Mouse (Mus musculus): ENCODE results near the gene Hsd17b14.

Hsd17b14 gene

DNA sequence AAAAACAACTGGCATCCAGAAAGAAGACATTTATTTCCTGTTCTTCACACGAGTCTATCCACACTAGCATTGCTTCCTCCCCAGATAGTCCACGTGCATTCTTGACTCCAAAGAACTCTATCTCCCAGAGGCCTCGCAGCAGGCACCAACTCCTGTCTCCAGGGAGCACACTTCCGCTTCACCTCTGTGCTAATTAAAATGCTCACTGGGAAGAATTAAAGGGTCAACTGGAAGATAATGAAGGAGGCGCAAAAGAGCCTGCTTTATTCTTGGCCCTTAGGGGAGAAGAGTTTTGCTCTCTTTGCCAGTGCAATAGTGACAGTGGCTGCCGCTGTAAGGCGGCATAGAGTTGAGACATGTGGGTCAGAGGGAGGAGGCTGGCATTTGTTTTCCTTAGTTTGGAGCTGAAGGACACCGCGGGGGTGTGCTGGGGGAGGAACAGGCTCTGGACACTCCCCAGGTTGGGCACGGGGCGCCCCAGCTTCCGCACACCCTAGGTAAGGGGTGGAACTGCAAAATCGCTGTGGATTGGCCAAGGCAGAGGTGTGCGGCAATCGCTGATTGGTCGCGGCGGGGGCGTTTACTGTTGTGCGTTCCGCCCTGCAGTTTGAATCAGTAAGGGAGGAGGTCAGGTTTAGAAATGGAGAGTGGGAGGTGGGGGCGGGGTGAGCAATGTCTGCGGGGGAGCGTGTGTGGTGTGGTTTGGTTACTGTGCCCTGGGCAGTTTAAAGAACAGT, 13.3 kb downstream of the Hsd17b14 start:
- peak; percentile 93 for DNase-seq

DNA sequence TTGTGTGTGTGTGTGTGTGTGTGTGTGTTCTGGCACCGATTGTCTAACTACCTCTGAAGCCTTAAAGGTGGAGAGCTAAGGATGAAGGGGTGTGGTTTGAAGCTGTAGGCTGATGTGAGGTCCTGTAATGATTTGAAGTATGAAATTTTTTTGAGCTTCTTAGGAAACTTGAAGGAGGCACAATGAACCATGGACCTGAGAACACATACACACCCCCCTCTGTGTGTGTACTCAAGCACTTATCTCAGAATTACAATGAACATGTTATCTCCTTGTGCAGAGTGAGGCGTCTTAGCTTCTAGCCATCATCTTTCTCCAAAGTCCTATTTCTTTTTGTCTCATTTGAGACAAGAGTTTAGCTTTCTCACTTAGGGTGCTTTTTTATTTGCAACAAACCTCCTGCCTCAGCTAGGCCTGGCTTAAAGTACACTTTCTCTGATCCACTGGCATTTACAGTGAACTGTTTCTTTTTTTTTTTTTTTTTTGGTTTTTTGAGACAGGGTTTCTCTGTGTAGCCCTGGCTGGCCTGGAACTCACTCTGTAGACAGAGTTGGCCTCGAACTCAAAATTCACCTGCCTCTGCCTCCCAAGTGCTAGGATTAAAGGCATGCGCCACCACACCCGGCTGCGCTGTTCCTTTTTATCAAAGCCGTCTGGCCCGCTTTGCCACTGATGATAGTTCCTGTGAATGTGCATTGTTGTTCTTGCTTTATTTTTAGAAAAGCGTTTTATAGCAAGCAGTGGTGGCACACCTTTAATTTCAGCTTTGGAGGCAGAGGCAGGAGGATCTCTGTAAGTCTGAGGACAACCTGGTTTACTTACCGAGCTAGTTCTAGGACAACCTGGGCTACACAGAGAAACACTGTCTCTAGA, 14.1 kb downstream of the Hsd17b14 start:
- DNase-seq: no peak

DNA sequence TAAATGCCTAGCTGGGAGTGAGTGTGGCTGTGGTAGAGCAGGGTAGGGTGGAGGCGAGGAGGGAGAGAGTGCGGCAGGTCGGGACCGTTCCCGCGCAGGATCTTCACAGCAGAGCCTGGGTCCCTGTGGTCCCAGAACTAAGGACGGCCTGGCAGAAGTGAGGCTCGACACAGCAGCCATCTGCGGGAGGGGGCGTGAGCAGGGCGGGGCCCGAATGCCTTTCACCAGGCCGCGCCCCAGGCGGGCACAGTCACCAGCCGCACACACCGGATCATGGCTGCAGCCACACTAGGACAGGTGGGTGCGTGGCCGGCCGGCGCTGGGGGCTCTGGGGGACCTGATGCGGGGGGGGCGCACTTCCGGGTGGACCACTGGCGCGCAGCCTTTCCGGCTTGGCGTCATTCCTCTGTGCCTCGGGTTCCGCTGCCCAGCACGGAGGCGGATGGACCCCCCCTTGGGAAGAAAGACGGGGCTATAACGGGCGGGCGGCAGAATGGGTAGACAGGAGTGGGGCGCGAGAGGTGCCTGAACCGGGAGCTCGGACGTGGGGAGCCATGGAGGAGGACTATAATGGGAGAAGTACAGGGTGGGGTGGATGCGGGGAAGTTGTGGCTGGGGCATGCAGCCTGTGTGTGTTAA, 15.5 kb downstream of the Hsd17b14 start, which contains the start of gene Bcat2:
Bcat2 (plus strand) TSS at position 51 of the 639 bp plus-strand sequence.
- peak; percentile 85 for DNase-seq

DNA sequence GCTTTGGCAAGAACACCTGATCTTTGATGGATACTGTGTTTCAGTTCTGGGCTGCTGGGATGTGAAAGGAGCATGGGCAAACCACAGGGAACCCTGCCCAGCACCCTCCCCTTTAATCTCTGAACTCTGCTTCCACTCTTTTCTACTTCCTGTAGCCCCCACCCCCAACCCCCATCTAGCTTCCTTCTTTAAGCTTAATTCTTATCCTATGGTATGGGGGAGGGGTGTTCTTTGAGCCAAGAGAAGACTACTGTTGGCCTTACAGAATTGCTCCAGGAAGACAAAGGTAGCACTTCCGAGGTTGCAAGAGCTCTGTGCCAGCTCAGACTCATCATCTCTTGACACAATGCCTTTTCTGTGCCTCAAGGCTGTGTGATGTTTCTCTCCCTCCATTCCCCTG, 17.3 kb downstream of the Hsd17b14 start:
- peak; percentile 60 for DNase-seq

DNA sequence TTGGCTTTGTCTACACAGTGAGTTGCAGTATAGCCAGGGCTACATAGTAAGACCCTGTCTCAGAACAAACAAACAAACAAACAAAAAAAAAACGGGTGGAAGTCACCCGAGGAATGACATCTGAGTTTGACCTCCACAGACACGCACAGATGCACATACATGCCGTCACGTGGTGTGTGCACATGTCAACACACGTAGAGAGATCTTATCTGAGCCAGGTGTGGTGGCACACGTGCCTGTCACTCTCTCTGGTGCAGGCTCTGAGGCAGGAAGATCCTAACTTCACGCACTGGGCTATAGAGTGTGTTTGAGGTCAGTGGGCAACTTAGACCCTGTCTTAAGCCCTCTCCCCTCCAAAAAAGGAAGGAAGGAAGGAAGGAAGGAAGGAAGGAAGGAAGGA, 19.3 kb downstream of the Hsd17b14 start:
- peak; percentile 78 for DNase-seq

DNA sequence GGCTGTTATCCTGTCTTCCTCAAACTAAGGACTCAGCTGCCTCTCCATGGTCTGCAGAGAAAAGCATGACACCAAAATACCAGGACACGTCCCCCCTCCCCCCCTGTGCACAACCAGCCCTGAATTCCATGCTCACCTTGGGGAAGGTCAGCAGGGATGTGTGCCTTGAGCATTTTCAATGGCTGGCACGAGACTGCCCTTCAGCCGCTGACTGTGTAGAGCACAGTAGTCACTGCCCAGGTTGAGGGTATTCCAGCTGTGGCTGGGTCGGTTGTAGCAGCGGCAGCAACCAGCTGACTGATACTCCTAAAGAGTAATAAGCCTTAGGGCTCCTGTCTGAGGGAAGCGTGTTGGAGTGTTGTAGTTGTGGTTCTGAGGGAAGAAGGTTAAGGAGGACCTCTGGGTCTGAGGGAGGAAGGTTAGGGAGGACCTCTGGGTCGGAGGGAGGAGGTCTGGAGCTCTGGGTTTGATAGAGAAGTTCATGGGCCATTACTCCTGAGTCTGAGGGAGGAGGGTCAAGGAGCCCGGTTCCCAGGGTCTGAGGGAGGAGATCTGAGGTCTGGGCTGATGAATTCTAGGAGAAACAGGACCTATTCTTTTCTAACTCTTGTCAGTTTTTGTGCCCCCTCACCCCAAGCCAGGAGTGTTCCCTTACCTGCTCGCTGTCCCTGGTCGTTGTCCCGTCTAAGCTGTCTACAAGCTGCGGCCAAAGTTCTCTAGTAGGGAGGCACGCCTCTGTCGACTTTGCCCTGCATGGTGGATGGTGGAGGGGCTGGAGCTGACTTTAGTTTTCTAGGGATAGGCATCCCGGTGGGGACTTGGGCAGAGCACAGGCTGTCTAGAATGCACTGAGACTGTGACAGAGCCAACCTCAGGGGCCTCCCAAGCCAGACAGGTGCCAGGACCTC, 20.0 kb downstream of the Hsd17b14 start:
- DNase-seq: no peak

DNA sequence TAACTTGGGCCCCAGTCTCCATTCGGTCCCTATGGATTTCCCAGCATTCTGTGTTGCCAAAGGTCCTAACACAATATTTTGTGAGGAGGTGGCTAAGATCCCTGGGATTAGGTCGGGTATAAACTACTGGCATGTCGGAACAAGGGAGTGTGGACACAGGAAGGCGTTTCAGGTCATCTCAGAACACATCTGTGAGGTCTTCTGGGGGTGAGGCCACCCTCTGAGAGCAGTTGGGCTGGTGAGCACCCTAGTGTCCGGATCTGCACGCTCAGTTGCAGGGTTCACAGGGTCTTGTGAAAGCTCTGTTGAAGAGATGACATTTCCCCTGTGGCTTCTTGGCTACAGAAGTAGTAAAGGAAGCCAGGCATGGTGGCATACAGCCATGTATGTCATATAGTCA, 31.2 kb downstream of the Hsd17b14 start:
- no peak for DNase-seq

DNA sequence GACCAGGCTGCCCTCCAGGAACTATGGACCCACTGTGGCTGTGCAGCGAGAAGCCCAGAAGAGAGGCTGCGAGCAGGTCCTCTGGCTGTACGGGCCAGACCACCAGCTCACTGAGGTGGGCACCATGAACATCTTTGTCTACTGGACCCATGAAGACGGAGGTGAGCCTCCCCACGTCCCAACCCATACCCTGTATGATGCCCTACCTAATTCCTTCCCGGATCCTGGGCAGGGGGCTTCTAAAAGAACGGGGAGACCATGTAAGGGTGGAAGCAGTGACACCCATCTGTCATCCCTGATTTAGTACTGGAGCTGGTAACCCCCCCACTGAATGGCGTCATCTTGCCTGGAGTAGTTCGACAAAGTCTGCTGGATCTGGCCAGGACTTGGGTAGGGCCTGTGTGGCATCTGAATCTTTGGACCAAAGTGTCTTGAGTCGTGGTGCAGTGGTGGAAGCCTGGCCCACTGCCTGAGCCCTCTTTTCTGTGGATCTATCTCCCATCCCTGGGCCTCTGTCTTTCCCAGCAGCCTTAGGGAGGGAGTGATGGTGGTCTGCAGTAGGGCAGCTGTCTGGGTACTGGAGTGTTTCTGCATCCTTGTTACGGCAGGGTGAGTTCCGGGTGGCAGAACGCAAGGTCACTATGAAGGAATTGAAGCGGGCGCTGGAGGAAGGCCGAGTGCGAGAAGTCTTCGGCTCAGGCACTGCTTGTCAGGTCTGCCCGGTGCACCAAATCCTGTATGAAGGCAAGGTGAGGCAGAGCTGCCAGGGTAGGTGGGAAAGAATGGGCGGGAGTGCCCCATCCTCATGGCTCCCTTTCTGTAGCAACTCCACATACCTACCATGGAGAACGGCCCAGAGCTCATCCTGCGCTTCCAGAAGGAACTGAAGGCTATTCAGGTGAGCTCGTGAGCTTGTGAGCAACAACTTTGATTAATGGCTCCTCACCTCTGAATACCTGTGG, 33.2 kb downstream of the Hsd17b14 start:
- DNase-seq: no peak

DNA sequence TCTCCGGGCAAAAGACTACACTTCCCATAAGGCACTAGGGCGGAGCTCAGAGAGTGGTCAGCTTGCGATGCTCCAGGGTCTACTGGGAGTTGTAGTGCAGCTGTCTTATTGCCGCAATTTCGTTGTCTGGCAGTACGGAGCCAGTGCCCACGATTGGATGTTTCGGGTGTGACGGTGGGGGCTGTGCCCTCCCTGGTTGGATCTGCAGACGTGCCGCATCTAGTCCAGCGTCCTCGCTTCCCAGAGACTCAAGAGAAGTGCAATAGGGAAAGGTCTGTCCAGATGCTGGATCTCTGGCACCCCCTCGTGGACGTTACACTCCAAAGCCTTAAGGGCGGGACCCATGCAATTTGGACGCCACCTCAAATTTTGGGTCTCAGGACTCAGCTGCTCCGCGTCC, 34.5 kb downstream of the Hsd17b14 start:
- DNase-seq: peak; percentile 84

DNA sequence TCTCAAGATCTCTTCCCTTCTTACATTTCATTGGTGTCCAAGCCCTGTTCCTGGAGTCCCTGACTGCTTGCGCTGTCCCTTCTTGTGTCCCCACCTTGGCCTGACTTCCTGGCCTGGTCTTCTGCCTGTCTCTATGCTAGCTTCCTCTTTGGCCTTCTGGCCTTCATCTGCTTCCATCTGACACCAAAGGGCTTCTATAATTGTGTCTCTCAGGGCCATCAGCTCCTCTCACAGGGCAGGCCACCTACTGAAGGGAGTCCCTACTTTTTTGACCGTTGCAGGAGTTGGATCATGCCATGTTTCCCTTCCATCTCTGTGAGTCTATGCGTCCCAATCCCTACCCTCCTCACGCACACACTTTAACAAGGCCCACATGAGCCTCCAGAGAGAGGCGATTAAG, 35.2 kb downstream of the Hsd17b14 start:
- no peak for DNase-seq

DNA sequence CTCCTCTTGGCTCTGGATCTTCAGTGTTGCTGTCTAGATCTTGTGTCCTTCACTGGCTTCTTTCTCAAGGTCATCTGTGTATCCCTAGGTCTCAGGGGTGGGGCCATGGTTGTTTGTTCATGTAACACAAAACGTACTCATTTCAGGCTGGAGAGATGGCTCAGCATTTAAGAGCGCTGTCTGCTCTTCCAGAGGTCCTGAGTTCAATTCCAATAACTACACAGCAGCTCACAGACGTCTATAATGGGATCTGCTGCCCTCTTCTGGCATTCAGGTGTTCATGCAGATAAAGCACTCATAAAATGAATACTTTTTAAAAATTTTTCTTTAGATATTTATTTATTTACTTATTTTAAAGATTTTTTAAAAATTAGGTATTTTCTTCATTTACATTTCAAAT, 36.2 kb downstream of the Hsd17b14 start:
- no peak for DNase-seq

DNA sequence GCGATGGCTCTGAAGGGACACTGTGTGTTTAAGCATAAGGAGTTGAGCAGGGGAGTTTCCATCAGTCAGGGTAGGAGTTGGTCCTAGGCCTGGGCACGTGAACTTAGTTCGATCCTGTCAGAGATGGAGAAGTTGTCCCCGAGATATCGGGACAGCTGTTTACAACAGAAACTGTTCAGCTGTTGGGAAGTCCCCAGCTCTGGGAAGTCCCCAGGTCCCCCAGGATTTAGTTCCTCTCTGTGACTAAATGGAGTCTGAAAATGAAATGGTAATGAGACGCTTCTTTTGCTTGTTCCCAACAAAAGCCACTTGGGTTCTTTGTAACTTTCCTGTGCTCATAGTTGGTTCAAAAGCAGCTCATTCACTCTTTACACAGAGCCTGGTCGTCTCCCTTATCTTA, 37.2 kb downstream of the Hsd17b14 start:
- no peak for DNase-seq

DNA sequence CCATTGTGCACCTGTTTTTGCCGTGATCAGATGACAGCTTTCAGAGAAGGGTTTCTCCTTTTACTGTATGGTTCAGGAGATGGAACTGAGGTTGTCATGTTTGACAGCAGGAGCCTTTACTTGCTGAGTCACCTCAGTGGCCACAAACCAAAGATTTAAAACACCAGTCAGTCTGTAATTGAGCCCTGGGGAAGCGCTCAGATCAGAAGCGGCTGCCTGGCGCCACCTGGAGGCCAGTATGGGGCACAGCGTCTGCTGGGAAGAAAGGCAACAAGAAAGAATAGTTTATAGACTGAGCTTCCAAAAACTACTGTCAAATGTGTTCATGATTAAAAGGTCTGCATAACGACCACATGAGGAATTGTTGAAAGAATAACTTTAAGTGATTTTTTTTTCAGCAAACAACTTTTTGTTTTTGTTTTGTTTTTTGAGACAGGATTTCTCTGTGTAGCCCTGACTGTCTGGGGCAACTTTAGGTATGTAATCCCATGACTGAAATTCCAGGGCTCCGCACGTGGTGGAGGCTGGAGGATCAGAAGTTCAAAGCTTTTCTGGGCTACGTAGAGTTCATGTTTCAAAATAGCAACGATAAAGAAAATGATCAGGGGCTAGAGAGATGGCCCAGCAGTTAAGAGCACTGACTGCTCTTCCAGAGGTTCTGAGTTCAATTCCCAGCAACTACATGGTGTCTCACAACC, 38.6 kb downstream of the Hsd17b14 start:
- peak; percentile 78 for DNase-seq

DNA sequence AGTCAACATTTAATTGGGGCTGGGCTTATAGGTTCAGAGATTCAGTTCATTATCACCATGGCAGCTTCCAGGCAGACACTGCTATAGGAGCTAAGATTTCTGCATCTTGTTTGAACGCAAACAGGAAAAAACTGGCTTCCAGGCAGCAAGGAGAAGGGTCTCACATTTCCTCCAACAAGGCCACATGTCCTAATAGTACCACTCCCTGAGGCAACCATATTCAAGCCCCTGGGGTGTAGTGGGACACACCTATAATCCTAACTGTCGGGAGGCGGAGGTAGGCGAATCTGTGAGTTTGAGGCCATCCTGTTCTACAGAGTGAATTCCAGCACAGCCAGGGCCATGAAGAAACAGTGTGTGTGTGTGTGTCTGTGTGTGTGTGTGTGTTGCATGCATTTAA, 40.5 kb downstream of the Hsd17b14 start:
- DNase-seq: no peak

DNA sequence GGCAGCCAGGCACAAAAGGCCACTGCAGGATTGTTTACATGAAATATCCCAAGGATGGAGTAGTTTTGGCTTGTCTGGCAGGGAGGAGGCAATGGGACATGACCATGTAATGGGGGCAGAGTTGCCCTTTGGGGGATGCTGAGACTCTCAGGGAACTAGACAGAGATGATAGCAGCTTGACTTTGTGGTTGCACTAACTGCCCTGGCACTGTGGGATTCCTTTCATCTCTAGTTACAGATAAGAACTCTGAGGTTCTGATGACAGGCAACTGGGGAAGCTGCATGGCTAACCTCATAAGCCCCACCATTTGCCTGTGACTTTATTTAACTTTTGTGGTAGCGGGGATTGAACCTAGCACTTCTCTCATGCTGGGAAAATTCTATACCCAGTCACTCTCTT, 41.4 kb downstream of the Hsd17b14 start:
- no peak for DNase-seq

DNA sequence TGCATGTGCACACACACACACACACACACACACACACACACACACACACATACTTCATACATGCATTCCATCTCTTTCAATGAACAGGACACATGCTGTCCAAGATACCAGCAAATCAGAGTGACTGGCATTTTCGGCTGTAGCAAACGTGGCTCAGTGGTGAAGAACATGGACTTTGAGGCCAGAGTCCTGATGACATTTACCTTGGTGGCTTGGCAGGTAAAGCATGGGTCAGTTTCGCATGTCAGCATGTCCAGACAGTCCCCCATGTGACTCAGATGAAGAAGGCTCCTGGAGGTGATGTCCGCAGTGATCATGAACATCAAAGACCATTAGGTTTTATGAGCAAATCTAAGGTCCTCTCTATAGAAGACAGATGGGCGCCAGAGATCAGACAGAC, 42.3 kb downstream of the Hsd17b14 start:
- DNase-seq: no peak

DNA sequence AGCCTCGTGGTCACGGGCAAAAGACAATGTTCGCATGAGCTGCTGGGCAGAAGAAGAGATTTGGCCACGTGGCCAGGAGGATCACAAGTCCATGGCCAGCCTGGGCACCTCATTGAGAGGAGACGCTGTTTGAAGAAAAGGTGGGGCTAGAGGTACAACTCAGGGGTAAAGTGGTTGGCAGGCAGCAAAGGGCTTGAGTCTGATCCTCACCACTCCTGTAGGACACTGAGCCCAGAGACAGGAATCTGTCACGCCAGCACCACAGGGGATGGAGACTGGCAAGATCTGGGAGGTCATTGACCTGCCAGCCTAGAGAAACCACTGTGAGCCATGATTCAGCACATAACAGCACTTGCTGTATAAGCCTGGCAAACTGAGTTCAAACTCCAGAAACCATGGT, 42.8 kb downstream of the Hsd17b14 start:
- DNase-seq: no peak

DNA sequence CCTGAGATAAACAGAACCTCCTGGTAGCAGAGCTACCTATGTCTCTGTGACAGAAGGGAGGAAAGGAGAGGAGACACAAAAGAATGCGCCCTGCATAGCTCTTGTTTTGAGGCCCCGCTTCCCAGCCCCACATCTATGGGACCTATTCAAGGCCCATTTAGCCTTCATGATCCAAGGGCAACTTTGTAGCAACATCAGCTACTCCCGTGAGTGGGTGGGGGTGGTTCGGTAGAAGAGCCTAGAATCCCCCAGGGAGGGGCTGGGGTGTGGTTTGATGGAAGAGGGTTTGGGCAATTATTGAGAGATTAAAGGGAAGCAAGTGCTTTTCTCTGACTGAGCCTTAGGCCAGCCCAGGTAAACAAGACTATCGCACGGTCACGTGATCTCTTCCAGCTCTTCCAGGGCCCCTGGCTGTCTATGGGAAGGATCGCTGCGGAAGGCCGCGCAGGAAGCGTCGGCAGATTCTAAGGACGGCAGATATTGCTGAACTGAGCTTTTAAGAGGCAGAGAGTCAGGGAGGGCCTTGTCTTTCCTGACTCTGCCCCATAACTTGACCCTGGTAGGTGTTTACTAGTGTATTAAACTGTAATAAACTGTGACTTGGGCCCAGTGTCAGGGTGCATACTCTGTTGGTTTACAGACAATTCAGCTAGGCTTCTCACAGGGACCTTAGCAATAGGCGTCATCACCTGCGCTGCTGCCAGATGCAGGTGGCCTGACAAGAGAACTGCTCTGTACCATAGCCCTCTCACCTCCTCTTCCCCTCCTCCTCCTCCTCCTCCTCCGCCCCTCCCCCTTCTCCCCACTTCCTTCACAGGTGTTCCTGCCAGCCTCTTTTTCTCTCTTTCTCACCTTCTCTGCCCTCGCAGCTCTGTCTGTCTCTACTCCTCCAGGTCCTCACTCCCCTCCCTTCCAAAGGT, 44.5 kb downstream of the Hsd17b14 start:
- peak; percentile 89 for DNase-seq

DNA sequence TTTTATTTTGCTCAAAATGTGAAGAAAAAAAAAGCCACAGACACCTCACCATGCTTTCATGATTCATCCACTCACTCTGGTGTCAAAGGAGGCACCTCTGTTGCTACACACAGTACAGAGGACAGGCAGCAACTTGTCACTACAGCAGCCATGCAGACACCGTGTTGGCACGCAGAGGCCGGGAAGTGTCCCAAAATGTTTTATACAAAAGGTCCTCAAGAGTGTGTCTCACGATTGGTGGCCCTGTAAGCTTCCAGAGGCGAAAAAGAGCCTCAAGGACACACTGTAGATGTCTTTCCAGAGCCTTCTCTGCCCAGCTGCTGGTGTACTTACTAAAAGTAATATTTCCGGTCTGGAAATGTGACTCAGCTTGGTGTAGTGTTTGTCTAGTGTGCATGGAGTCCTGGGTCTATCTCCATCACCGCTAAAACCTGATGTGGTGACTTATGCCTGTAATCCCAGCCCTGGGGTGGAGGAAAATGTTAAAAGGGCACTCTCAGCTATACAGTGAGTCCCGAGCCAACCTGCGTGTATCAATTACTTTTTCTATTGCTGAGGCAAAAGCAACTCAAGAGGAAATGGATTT, 51.1 kb downstream of the Hsd17b14 start:
- DNase-seq: no peak

All from thymus, postnatal 14 days (tissue).